28 mouse cellular contexts compared by ENCODE assay signal in genomic region chr1:83801759-83802158, GRCm38 (mm10).
"Had no signal": no experiment of that assay in that cellular context is flagged by ENCODE, and none has a peak within 500 bp of the region (broad histone marks: within the 10 kb centered on the region; RNA-seq: fewer than 3 reads in every experiment).

No protein-coding gene starts in this region.

- H3K4me1 ChIP-seq: embryonic facial prominence, embryonic 10.5 days; embryonic facial prominence, embryonic 12.5 days; embryonic facial prominence, embryonic 13.5 days; embryonic facial prominence, embryonic 15.5 days; forebrain, embryonic 10.5 days; forebrain, embryonic 12.5 days; forebrain, embryonic 13.5 days; forebrain, embryonic 15.5 days had no signal

- H3K4me2 ChIP-seq: embryonic facial prominence, embryonic 12.5 days; embryonic facial prominence, embryonic 13.5 days; embryonic facial prominence, embryonic 15.5 days; forebrain, embryonic 12.5 days; forebrain, embryonic 13.5 days; forebrain, embryonic 15.5 days had no signal

- ATAC-seq: forebrain, embryonic 13.5 days; forebrain, embryonic 14.5 days; forebrain, embryonic 15.5 days; forebrain, embryonic 16.5 days; forebrain, postnatal 0 days had no signal

- H3K4me3 ChIP-seq: embryonic facial prominence, embryonic 10.5 days; embryonic facial prominence, embryonic 12.5 days; embryonic facial prominence, embryonic 13.5 days; embryonic facial prominence, embryonic 15.5 days; erythroblast, embryonic 14.5 days; forebrain, embryonic 10.5 days; forebrain, embryonic 12.5 days; forebrain, embryonic 13.5 days; forebrain, embryonic 15.5 days; gastrocnemius, adult 2 months had no signal

- H3K36me3 ChIP-seq: embryonic facial prominence, embryonic 10.5 days; embryonic facial prominence, embryonic 12.5 days; embryonic facial prominence, embryonic 13.5 days; embryonic facial prominence, embryonic 15.5 days; forebrain, embryonic 10.5 days; forebrain, embryonic 12.5 days; forebrain, embryonic 15.5 days had no signal

- H3K9ac ChIP-seq: embryonic facial prominence, embryonic 12.5 days; embryonic facial prominence, embryonic 13.5 days; embryonic facial prominence, embryonic 15.5 days; forebrain, embryonic 12.5 days; forebrain, embryonic 13.5 days; forebrain, embryonic 15.5 days; forebrain, postnatal 0 days had no signal

- H3K27me3 ChIP-seq: embryonic facial prominence, embryonic 12.5 days; embryonic facial prominence, embryonic 13.5 days; embryonic facial prominence, embryonic 15.5 days; forebrain, embryonic 12.5 days; forebrain, embryonic 13.5 days; forebrain, embryonic 15.5 days had no signal

- H3K27ac ChIP-seq: embryonic facial prominence, embryonic 10.5 days; embryonic facial prominence, embryonic 12.5 days; embryonic facial prominence, embryonic 13.5 days; embryonic facial prominence, embryonic 15.5 days; forebrain, embryonic 10.5 days; forebrain, embryonic 12.5 days; forebrain, embryonic 13.5 days; forebrain, embryonic 15.5 days; gastrocnemius, adult 2 months had no signal

- DNase-seq: cerebellum, adult 2 months; cerebellum, adult 8-10 months; cerebellum, adult 9-10 months; cerebellum, adult 9-11 months; cerebellum, postnatal 10 days; cerebellum, postnatal 14 days; cerebellum, postnatal 25 days; cerebellum, postnatal 36 days; embryo, embryonic 11 days; forebrain, postnatal 0 days; gastrocnemius, adult 2 months; gastrocnemius, postnatal 10 days; gastrocnemius, postnatal 14 days; gastrocnemius, postnatal 25 days; gastrocnemius, postnatal 36 days; heart, adult 11 months; heart, adult 18-20 months had no signal

- H3K9me3 ChIP-seq: embryonic facial prominence, embryonic 10.5 days; embryonic facial prominence, embryonic 12.5 days; embryonic facial prominence, embryonic 13.5 days; embryonic facial prominence, embryonic 15.5 days; forebrain, embryonic 10.5 days; forebrain, embryonic 12.5 days; forebrain, embryonic 13.5 days; forebrain, embryonic 15.5 days had no signal
